Mouse (Mus musculus) urinary bladder, postnatal 4 days (tissue): ENCODE measurements at regions not wholly inside any gene's neighbourhood (a gene's known extent, or its start where the extent isn't known, plus 50 kb on each side); places are given as distances from the start of the nearest gene placed in this dataset.

Source experiments
- DNase-seq, 2 experiments: peaks; one replicate each; pipeline ENCODE4 v3.0.0; 2021 to 2022; ENCODE audit warnings: low spot score in 2 of 2

DNA sequence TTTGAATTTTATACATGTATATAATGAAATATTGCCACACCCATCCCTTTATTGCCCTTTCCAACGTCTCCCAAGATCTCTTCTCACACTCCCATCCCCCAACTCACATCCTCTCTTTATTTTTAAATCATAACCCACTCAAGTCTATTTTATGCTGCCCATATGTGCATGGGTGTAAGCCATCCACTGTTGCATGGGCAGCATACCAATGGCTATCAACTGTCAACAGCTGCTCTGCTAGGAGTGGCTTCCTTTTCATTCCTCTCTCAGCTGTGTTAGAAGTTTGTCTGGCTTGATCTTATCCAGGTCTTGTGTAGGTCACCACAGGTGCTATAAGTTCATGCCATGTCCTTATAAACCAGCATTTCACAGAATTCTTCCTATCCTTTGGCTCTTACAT is 409.2 kb upstream of the Klf4 start:
- no peak for DNase-seq

DNA sequence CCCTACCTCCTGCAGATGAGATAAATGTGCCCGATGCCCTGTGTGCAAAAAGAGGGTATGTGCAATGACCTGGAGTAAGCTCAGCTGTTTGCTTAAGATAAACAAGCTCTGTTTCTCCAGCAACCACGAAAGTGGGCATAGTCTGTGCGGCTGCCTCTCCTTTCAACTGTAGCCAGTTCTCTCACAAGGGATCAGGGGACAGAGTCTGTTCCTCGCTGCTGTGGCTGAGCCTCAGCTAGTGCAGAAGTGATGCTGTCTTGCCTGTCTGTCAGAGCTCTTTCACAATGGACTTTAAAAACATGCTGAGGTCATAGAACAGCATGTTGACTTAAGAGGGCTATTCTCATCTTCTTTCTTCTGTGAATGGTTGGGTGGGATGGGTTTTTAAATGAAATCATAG is 406.1 kb upstream of the Klf4 start:
- DNase-seq, result no peak

DNA sequence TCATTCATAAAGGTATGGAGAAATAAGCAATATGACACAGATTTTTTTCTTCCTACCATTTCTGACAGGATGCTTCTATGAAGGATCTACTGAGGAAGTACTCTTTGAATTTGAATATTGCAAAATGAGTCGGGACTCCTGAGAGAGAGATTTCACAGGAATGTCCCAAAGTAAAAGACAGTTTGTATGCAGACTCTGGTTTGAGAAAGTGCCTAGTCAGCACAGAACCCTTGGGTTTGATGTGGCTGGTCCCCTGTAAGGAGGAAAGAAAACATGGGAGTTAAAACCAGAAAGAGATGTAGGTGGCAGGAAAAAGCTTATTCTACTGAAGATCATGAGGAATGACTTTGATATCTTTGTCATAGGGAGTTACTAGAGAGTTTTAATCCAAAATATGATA is 405.6 kb upstream of the Klf4 start:
- DNase-seq, result no peak

DNA sequence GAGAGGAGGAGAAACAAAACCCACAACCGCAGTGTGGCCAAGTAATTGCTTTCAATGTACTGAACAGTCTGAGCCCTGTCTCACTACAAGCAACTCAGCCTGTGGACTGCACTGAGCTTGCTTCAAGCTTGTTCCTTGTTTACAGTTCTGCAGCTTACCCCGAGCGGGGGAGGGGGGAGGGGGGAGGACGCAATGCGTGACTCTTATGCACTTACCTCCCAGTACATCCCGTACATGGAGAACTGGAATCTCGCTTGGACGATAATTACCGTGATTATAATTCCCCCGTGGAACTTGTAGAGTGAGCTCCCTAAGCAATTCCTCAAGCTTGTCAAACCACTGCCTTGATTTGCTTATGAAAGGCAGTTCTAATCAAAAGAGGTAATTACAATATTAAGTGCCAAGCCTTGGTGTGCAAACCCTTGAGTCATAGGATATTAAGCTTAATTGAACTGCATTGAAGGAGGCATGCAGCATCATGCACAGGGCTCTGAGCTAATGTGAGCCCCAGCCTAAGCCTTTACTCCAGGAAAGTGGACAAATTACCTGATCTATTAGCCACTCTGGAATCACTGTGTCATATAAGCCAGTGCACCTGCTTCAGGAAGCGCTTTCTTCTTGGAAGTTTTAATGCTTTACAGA is 397.0 kb upstream of the Klf4 start:
- no peak for DNase-seq

DNA sequence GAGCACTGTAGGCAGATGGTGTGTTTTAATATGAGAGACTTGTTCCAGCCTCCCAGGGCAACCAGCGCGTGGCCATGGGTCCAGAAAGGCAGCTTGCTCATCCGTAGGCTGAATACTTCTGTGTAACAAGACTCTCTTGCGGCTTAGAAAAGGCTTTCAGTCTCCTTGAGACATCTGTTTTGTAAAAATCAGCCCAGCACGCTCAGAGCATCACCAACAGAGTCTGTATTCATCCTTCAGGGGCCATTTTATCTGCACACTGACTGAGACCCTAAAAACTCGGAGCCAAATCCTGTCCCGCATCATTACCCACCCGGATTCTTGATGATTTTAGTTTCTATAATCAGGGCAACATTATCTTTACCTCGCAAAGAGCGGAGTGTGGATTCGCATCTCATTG is 396.4 kb upstream of the Klf4 start:
- DNase-seq, result no peak

DNA sequence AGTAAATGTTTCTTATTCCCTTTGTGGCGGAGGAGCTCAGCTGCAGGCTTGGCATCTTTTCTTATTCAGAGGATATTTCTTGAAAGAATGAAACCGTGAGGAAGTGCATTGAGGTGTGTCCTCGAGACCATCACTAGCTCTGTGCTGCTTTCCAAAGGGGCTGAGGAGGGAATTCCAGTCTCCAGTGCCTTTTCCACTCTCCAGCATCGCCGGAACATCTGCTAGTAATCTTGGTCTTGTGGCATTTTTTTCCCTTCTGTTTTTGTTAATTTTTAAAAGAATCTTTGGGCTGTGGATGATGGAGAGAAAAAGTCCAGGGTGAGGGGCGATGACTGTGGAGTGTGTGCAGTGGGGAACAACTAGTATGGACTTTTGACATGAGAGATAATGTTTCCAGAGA is 395.9 kb upstream of the Klf4 start:
- DNase-seq, result no peak

DNA sequence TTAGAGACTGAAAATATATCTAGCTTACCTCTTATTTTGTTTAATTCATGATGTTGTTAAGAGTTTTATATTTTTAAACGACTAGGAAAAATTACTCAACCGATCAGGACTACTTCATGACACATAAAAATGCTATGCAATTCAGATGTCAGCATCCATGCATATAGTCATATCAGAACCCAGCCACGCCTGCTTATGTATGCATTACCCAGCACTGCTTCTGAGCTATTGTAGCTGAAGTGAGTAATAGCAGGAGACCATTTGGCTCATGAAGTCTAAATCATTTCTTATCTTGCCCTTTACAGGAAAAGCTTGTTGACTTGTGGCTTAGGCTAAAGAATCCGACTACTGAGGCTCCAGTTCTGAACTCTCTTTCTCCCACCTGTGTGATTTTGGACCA is 395.1 kb upstream of the Klf4 start:
- DNase-seq, result no peak

DNA sequence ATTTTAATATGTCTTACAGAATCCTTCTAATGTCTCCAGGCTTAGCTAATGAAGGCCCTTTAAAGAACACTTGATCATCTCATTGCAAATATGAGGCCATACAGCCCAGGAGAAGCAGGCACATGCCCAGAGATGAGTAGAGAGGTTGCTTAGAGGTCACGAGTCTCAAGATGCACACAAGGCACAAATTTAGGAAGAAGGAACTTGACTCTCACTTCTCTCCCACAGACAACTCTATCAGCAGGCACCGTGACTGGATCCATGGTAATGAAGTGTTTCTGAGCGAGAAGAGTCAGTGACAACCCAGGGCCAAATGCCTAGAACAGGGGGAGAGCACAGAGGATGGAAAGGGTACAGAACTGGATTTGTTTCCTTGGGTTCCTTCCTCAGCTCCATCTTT is 392.7 kb upstream of the Klf4 start:
- no peak for DNase-seq

DNA sequence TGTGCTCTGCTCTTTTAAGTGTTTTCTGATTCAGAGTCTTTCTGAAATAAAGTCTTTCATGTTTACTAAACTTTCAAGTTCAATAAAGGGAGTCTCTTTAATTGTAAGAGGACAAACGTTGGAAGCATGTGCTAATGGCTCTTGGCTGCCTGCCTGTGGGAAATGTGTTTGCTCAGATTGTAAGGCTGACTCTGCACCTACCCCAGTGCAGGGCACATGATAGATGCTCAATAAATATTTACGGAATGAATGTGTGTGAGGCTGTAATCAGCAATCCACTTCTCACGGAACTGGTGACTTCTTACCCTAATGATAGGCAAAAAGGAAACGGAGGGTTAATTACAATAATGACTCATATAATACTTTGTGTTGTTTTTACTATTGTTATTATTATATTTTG is 389.0 kb upstream of the Klf4 start:
- DNase-seq, result no peak

DNA sequence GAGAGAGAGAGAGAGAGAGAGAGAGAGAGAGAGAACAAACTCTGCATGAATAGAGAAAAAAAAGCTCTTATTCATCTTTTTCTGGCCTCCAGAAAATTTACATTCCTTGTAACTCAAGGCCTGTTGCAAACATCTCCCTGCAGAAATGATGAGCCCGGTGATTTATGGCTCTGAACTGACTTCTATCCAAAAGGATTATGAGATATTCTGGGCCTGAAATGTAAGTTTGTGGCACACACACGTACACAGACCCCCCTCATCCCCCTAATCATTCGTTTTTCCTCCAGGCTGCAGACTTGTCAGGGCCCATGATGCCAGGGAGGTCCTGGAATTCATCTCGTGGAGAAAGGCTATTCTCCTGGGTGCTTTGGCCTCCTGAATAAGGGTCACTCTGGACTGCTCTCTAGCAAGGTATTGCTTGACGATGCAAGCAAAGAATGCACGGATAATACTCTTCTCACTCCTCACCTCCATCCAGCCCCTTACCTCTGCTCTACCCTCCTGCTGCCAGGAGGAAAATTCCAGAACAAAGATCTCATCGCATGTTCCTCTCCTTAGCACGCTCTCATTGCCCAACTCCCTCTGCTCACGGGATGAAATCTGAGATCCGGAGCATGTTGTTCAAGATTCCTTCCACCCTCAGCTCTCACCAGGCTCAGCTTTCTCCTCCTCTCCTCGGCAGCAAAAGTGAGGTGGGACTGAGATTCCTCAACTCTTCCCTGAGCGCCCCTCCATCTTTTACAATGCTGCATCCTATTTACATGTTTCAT is 362.0 kb upstream of the Klf4 start:
- DNase-seq, result no peak

DNA sequence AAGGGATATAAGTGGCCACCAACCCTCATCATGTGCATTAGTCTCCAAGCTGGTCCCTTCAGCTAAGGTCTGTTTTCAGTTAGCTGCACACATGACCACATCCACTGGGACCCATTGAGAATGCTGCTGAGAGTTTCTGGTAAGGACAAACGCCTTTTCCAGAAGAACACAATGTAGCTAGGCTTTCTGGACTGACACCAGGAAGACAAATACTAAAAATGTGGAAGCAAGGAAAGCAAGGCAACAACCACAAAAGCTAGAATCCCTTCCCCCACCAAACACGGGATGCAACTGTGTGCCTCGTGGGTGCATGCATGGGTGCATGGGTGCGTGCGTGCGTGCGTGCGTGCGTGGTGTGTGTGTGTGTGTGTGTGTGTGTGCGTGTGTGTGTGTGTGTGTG is 359.4 kb upstream of the Klf4 start:
- no peak for DNase-seq

DNA sequence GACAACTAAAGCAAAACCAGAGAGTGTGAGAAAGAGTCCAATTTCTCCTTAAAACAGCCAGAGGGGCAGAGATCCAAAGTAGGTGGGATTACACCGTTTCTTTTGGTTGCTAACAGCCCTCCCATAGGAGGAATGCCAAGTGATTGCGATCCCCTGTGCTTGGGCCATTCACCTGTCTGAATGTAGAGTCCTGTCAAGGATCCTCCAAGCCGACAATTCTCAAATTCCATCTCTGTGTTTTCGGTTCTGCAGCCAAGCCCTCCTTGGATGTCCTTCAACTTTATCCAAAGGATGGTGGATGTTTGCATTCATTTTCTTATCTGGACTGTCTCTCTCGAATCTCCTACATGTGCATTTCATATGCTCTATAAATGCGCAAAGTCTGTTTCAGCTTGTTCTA is 355.3 kb upstream of the Klf4 start:
- no peak for DNase-seq

DNA sequence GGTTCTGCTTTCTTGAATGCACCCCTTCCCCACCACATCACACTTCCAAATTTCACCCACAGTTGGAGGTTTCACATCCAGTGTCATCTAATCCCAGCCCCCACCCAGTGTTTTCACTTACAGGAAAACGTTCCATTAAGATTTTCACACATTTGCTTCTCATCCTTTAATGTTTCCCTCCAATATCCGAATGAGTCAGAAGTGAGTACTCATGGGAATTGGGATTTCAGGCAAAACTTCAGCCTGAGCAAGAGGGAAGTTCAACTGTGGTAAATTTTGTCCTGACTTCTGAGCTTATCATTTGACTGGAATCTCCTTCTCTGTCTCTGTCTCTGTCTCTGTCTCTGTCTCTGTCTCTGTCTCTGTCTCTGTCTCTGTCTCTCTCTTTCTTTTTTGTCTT is 350.3 kb upstream of the Klf4 start:
- no peak for DNase-seq

DNA sequence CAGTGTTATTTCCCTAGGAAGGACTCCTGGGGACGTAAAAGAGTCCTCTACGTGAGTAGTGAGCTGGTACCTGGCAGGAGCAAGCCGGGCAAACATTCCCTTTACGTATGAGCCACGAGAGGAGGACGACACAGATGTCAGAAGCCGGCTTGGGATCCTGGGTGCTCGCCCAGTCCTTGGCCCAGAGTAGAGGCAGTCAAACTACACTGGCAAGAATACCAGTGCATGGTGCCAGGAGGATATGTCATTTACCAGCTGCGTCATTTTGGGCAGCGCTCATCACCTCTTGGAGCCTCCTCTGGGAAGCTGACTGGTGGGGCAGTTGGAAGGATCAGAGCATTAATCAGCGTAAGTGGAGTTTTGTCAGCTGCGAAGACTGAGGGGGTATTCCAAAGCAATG is 343.0 kb upstream of the Klf4 start:
- DNase-seq, result peak in 1 of 2 experiments; percentile 19

DNA sequence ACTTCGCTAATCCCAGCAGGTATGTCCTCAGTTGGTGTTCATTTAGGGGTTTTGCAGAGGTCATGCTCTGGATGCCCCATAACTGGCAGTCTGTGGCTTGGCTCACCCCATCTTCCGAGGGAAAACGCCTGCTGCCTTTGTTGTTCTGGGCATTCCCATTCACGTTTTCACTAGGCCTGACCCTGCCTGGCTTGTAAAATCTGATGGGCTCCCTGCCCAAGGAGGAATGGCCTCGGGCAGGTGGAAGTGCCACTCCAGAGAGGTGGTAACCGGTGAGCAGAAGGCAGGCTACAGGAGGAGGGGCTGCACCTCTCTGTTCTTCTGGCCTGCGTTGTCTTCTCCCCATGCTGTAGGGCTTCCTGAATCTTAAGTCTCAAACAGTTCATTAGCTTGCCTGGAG is 342.6 kb upstream of the Klf4 start:
- DNase-seq, result no peak

DNA sequence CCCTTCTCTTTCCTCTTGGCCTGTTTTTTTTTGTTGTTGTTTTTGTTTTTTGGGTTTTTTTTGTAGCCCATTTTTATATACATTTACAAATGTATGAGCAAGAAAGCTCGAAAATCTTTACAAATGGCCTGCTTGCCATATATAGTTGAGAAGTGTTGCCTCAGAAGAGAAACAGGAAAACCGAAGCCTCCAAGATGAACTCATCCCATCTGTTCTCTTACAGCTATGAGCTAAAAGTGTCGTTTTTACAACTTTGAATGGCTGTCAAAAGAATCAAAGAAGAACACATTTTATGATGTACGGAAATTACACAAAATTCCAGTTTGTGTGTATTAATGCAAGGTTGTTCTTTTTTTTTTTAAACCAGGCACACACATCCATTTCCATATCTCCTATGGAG is 342.0 kb upstream of the Klf4 start:
- DNase-seq, result no peak

DNA sequence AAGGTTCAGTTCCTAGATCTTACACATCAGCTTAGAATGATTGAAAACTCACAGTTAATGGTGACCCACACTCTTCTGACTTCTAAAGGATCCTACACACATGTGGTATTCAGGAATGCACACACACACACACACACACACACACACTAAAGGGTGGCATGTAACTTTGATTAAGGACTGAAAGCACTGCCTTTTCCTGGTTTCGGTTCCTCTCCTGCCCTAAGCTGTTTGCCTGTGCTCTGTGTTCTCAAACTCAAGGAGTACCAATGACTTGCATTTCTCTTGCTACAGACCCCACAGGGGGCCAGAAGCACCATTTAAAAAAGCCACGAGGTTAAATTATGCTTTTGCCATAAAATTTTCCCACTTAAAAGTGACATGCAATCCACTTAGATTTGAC is 327.8 kb upstream of the Klf4 start:
- DNase-seq, result no peak

DNA sequence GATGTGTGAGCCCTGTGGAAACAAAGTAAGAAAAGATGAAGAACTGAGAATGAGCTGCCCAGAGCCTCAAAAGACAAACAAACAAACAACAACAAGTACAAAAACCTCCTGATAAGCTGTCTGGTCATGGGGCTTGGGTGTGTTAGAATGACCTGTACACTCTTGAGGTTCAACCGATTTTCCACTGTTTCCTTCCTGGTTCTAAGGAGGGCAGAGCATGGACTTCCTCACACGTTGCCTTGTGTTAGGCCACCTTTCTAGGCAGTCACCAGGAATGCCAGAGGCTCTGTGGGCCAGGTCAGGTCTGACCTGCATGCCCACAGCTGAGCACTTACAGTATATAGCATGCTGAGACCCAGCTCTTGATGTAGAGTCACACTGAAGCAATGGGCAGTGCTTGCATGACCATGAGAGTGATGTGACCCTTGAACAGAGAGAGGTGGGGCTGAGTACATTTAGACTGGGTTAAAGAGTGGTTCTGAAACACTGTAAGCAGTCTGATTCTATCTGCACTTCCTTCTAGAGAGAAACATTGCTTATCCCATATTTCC is 327.0 kb upstream of the Klf4 start:
- no peak for DNase-seq

DNA sequence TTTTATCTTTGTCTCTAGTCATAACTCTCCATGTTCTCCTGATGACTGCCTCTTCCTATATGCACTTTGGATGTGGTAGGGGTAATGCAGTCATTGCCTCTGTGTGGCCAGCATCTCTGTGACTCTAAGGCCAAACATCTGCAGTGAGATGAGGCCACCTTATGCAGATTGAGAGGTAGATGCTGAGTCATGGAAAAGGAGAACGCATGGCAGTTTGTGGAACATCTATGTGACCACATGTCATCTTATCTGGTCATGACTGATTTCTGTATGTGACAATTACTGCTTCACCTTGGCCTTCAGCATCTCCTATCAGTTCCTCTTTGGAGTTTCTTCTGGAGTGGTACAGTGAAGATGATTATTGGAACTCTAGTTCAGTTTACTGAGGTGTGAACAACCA is 319.2 kb upstream of the Klf4 start:
- DNase-seq, result no peak

DNA sequence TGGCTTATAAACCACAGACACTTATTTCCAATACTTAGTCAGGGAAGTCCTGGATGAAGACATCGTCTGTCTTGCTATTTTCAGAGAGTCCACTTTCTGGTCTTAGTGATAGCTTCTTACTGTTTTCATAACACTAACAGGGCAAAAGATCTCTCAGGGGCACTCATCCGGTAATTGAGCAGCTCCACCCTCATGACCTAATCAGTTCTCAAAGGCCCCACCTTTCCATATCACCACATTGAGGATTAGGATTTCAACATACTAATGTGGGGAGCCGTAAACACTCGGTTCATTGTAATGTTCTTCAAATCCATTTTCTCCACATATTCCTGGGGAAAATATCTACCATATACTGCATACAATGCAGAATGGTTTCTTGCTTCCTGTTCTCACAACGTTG is 318.8 kb upstream of the Klf4 start:
- no peak for DNase-seq

DNA sequence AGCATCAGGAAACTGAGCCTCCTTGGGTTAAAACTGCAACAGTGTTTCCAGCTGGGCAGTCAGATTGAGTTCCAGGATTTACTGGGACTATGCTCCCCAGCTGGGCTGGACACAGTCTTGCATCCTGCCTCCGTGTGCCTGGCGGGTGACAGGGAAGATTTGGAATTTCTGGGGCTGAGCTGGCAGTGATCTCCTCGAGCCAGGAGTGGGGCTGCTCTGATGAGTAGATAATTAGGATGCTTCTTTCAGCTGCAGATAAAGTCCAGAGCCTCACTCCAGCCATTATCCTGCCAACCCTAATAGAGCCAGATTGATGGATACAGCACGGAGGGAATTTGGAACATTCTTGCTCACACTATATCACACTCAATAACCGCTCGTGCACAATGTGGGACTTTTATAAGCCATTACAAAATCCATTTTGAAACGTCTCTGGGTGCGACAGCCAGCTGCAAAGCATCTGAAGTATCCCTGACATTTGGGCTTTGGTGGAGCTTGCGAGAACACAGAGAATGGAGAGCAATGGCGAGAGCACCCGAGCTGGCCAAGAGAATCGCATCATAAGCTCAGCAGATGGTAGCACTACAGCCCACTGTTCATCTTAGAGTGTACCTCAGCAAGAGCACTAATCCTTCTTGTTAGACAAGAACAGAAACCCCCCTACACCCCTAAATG is 311.6 kb upstream of the Klf4 start:
- DNase-seq, result peak in 1 of 2 experiments; percentile 31

DNA sequence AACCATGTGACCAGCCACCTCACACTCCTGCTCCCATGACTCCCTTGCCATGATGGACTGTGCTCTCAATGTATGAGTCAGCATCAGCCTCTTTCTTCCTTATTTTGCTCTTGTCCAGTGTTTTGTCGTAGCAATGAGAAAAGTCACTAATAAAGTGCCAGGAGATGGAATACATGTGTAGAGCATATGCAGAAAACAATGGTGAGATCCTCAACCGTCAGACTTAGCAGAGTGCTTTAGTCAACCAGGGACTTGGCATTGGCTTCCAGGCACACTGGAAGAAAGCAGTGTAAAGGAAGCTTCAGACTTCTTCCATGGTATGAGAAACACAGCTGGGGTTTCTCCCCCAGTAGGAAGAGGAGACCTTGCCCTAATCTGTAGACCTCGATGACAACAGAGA is 306.3 kb upstream of the Klf4 start:
- DNase-seq, result no peak
